Mouse (Mus musculus): ENCODE measurements around the gene Myo10. TPM values are rescaled to one million over a fixed set of nuclear protein-coding genes. Genes with fewer than 3 reads are reported as not detected.
A peak's percentile ranks its signal among the peaks of the same experiment; 100 is the strongest.

Myo10 gene
- total RNA-seq, 2 experiments from 2014 or later = 36.3 to 50.5 TPM

DNA sequence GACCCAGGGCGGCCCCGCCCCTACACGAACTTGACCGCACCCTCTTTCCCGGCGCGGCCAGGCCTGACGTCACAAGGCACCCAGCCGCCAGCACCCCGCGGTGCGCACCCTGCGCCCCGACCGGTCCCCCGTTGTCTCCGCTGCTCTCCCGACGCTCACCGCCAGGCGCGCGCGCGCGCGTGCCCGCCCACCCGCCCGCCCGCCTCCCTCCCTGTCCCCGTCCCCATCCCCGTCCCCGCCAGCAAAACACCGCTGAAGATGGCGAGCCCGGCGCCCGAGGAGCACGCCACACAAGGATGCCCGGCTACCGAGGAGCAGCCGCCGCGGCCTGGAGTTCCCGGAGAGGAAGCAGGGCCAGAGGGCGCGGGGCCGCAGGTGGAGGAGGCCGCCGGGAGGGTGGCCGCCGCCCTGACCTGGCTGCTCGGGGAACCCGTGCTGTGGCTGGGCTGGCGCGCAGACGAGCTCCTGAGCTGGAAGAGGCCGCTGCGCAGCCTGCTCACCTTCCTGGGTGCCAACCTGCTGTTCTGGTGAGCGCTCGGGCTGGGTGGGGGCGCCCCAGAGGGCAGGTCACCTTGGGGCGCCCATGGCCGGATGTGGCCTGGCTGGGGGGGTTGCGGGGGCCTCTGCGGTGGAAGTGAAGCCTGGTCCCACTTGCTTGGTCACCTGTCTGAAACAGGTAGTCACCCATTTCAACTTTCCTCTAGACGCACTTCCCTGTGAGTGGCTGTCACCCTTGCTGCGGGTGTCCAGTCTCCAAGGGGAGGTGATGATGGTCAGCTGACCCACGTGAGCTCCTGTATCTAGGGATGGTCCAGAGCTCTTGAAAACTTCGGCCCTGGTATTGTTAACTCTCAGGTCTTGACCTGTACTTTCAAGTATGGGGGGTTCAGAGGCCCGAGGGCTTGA lies 221.0 kb downstream of the Myo10 start, which contains the start of gene Retreg1:
Retreg1 (plus strand) TSS at position 95 of the 906 bp plus-strand sequence.
- DNase-seq = peak; percentile 80

DNA sequence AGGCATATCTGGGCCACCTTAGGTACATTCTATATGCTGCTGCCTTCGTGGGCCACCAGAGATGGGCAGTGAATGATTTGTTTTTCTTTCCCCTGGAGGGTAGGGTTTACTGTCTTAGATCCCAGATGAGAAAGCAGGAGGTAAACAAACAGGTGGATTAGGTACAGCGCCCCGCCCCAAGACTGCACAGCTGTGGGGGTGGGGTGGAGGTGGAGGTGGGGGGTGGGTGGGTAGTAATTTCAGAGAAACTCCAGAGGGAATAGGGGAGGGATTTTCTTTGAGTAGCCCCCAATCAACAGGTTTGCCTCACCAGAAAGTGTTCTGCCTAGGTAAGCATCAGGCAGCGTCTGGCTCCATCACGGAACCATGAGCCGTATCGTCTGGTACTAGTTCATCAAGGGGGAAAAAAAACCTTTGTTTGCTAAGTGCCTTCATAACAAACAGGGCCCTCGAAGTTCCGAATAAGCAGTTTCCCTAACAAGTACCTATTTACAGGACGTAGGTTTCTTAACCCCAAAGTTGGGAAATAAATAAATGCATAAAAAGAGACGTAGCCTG lies 221.8 kb downstream of the Myo10 start:
- DNase-seq = no peak

DNA sequence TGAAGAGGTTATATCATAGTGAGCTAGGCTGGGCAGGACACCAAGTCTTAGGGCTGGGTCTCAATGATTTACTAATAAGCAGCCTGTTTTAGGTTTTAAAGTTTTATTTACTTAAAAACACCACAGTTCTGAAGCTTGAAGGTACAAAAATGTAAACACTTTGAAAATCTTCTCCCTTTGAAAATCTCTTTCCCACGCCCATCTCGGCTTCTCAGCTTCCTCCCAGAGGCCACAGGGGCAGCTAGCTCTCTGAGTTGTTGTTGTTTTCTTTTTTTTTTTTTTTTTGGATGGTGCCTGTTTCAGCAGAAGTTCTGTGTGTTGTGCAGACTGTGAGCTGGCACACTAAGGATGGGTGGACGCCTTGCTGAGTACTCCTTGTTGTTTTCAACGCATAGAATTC lies 222.4 kb downstream of the Myo10 start:
- DNase-seq = no peak

DNA sequence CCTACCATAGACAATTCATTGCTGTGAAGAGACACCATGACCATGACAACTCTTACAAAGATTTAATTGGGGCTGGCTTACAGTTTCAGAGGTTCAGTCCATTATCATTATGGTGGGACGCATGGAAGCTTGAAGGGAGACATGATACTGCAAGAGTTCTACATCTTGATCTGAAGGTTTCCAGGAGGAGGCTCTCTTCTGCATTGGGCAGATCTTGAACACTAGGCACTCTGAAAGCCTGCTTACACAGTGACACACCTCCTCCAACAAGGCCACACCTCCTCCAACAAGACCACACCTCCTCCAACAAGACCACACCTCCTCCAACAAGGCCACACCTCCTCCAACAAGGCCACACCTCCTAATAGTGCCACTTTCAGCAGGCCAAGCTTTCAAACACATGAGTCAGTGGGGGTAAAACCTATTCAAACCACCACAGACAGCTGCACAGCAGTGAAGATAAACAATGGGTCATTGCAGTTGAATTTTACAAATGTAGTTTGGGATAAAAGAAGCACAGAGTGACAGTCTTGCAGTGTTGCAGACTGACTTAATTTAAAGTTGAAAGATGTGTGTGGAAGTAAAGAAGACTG lies 225.3 kb downstream of the Myo10 start:
- no peak for DNase-seq

DNA sequence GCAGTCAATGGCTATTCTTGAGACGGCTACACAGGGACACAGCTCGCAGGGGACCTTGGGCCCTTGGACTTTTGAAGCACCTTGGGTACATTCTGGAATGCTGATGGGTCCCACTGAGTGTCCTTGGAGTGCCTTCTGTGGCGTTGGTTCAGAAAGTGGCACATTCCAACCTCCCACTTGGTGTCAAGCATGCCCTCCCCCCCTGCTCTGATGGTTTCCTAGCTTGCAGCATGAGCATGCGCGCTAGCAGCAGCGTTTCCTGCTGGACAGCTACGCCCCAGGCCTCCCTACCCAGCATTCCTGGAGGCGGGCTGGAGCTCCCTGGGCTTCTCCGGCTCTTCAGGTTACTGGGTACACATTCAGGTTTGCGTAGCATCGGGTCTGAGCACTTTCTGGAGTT lies 228.2 kb downstream of the Myo10 start:
- DNase-seq = no peak

DNA sequence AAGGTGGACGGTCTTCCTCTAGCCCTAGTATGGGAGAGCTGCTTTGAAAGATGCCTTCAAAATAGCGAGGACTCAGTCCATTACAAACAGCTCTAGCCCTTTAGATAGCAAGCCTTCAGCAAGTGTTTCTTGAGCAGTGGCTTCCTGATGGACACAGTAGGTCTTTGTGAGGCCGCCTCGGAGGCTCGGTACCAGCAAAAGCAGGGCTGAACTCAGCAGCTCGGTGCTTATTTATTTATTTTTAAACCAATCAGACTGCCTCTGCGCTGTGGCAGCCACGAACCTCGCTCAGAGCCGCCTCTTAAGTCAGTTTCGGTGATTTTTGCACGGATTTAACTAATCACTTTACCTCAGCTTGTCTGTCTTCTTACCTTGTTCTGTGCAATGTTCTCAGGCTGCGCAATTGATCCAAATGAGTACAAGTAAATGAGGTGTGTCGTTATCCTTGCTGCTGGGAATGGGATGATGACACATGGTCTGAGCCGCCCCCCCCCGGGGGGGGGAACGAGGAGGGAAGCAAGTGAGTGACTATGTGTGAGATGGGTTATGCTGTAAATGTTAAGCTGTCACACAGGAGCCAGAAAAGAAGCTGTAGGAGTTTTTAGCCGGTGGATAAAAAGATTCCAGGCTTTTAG lies 232.1 kb downstream of the Myo10 start:
- no peak for DNase-seq

DNA sequence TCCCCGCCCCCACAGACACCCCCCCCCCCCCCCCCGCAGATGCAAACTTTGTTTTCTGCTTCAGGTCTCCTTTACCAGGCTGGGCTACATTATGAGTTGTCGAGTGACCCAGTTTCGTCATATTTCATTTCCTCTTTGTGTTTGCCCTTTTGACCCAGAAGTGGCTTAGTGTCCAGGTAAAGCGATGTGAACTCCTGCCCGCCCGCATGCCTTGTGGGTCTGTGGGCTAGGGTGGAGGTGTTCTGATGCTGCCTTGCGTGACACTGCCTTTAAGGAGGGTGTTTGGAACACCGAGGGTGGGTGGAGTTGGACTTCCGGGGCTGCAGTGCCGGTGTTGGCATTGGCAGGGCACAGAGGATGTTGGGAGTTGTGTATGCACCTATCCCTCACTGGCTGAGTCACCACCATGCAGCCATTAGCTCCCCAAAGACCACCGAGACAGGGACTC lies 236.3 kb downstream of the Myo10 start:
- no peak for DNase-seq

DNA sequence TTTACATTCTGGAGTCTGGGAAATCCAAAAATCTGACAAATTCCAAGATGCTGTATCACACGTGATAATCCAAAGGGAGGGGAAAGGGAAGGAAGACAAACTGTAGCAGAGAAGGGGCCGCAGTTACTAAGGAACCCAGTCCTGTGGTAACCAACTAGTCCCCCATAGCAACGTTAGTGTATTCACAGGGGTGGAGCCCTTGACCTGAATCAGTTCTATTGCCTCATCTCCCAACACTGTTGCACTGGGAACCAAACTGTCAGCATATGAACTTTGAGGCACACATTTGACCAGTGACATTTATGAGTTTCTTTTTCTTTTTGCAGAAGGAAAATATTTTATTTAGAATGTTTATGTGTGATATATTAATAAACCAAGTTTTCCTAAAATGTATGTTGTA lies 237.1 kb downstream of the Myo10 start:
- DNase-seq = no peak

DNA sequence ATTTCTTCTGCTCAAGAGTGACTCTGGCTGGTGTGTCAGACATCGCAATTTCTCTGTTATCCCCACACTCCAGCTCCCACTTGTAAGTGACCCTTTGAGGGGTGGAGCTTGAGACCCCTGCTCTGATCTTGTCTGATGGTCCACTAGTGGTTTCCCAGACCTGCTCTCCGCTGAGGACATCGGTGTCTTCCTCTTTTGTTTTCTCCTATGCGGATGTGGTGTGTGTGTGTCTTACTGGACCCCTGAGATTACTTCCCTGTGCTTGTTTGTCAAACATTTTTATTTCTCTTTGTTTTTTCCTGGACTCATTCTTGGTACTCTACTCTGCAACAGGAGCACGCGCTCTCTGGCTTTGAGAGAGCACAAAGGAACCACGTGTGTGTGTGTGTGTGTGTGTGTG lies 239.6 kb downstream of the Myo10 start:
- DNase-seq = no peak

Other genes starting within 250 kb of the Myo10 start
- gene Basp1, start 208.8 kb upstream of the Myo10 start, total RNA-seq (2021) = 1 to 10 TPM; 3.7 to 3.9 TPM
- gene Retreg1, start 220.7 kb downstream of the Myo10 start, total RNA-seq (2021) = 100 to 1,000 TPM in 1 of 2 experiments, 10 to 100 TPM in 1; 77.9 to 145 TPM